10 mouse cellular contexts compared by ENCODE assay signal in the genomic region with DNA sequence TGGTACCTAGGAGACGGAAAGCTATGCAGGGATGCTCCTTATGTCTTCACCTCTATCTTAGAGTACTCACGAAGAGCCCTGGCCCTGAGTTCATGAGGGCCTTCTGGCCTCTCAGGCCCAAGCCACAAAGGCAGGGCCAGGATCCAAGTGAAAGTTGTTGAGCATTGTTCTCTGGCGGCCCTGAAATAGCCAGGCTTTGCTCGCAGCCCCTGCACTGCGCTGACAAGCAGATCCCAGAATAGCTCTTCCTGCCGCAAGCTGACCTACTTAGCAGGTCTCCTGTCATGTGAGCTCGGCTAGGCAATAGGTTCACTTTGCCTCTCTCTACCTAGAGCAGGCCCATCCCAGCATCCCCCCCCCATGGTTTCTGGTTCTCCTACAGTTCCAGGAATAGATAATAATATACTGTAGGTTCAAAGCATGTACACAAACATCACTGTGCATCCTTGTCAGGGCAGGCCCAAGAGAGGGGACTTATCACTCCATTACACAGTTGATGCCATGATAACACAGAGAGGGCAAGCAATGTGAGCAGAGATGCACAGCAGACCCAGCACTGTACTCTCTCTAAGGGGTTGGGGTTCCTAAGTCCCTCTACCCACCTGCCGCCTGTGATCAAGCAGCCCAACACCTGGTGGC. TPM values are rescaled to one million over a fixed set of nuclear protein-coding genes. Genes with fewer than 3 reads are reported as not detected.
DNase-seq lines count a peak whose midpoint lies in the region; ATAC-seq lines count a peak whose summit lies in the region.
"Had no signal": no experiment of that assay in that cellular context is flagged by ENCODE, and none has a peak within 500 bp of the region (broad histone marks: within the 10 kb centered on the region; RNA-seq: fewer than 3 reads in every experiment).

No protein-coding gene starts in this region.

- no peak overlapping the region for H3K4me3 ChIP-seq in forebrain, embryonic 16.5 days (replicated peaks; ENCODE audit: low read length)
- H3K4me3 ChIP-seq in forebrain, embryonic 12.5 days (replicated peaks), result no peak overlapping the region
- H3K4me3 ChIP-seq in hindbrain, embryonic 11.5 days (ENCODE audit: low read depth, low read length), result no peak overlapping the region
- H3K4me3 ChIP-seq in liver, embryonic 16.5 days (ENCODE audit: low read depth, low read length), result no peak overlapping the region
- H3K4me3 ChIP-seq: embryonic facial prominence, embryonic 15.5 days had no signal

- H3K27ac ChIP-seq in forebrain, embryonic 16.5 days (ENCODE audit: low read length), result no peak overlapping the region
- no peak overlapping the region for H3K27ac ChIP-seq in forebrain, embryonic 12.5 days
- 0 out of 2 replicates have a peak overlapping the region, but pooled peaks have one; percentile 10 for H3K27ac ChIP-seq in hindbrain, embryonic 11.5 days (ENCODE audit: low read depth, low read length)
- H3K27ac ChIP-seq in liver, embryonic 16.5 days (ENCODE audit: low read length), result peak overlapping the region; percentile 30; the same call in 1 of the 2 replicates
- H3K27ac ChIP-seq: embryonic facial prominence, embryonic 15.5 days had no signal

- peak; percentile 42; the same call in 1 of the 2 replicates for ATAC-seq in forebrain, embryonic 16.5 days
- no peak for ATAC-seq in forebrain, embryonic 12.5 days (ENCODE audit: low FRiP score)
- no peak for ATAC-seq in hindbrain, embryonic 11.5 days (ENCODE audit: low FRiP score)
- peak; percentile 58 for ATAC-seq in liver, embryonic 16.5 days (ENCODE audit: low read depth)

- H3K9ac ChIP-seq in forebrain, embryonic 16.5 days (replicated peaks; ENCODE audit: low read depth, low read length), result no peak overlapping the region
- no peak overlapping the region for H3K9ac ChIP-seq in forebrain, embryonic 12.5 days
- no peak overlapping the region for H3K9ac ChIP-seq in hindbrain, embryonic 11.5 days (ENCODE audit: low read depth, low read length)
- H3K9ac ChIP-seq in liver, embryonic 16.5 days (ENCODE audit: low read depth, low read length), result no peak overlapping the region
- H3K9ac ChIP-seq: embryonic facial prominence, embryonic 15.5 days had no signal

- peaks cover 11% of the 10 kb centered on the region for H3K4me1 ChIP-seq in forebrain, embryonic 16.5 days (replicated peaks; ENCODE audit: control insufficient read depth, insufficient read depth, low read length)
- H3K4me1 ChIP-seq in forebrain, embryonic 12.5 days, result peaks cover 24% of the 10 kb centered on the region
- H3K4me1 ChIP-seq in hindbrain, embryonic 11.5 days (replicated peaks; ENCODE audit: control insufficient read depth, insufficient read depth, low read length), result peaks cover 3% of the 10 kb centered on the region; the same call in 1 of the 2 replicates
- peaks cover 22% of the 10 kb centered on the region for H3K4me1 ChIP-seq in liver, embryonic 16.5 days (ENCODE audit: control insufficient read depth, low read depth, low read length)
- H3K4me1 ChIP-seq: embryonic facial prominence, embryonic 15.5 days had no signal

- no peaks in the 10 kb centered on the region for H3K27me3 ChIP-seq in forebrain, embryonic 16.5 days (replicated peaks; ENCODE audit: control insufficient read depth, insufficient read depth, low read length)
- no peaks in the 10 kb centered on the region for H3K27me3 ChIP-seq in forebrain, embryonic 12.5 days
- H3K27me3 ChIP-seq in hindbrain, embryonic 11.5 days (ENCODE audit: control insufficient read depth, insufficient read depth, low read length), result no peaks in the 10 kb centered on the region
- H3K27me3 ChIP-seq in liver, embryonic 16.5 days (ENCODE audit: control insufficient read depth, insufficient read depth, low read depth, low read length), result no peaks in the 10 kb centered on the region
- H3K27me3 ChIP-seq: CH12.LX; embryonic facial prominence, embryonic 15.5 days had no signal

- H3K4me2 ChIP-seq in forebrain, embryonic 16.5 days (ENCODE audit: low read length), result no peak overlapping the region
- no peak overlapping the region for H3K4me2 ChIP-seq in forebrain, embryonic 12.5 days
- no peak overlapping the region for H3K4me2 ChIP-seq in hindbrain, embryonic 11.5 days (replicated peaks; ENCODE audit: low read depth, low read length)
- no peak overlapping the region for H3K4me2 ChIP-seq in liver, embryonic 16.5 days (ENCODE audit: low read depth, low read length)
- H3K4me2 ChIP-seq: embryonic facial prominence, embryonic 15.5 days had no signal

- peak; percentile 62 for DNase-seq in adrenal gland, postnatal 14 days
- peak; percentile 38 to 39 for DNase-seq in frontal cortex, postnatal 25 days (ENCODE audit: low spot score in 2 of 2)
- DNase-seq in hindbrain, embryonic 11.5 days (ENCODE audit: low spot score), result no peak
- peak; percentile 68 to 78 for DNase-seq in right cerebral cortex, postnatal 10 days (ENCODE audit: low spot score in 2 of 2)
- no peak for DNase-seq in urinary bladder, adult 2 months (ENCODE audit: low spot score)

- H3K36me3 ChIP-seq in forebrain, embryonic 16.5 days (ENCODE audit: control insufficient read depth, insufficient read depth), result no peaks in the 10 kb centered on the region
- no peaks in the 10 kb centered on the region for H3K36me3 ChIP-seq in forebrain, embryonic 12.5 days (replicated peaks)
- H3K36me3 ChIP-seq in hindbrain, embryonic 11.5 days (ENCODE audit: control insufficient read depth, insufficient read depth, low read length), result no peaks in the 10 kb centered on the region
- H3K36me3 ChIP-seq in liver, embryonic 16.5 days (ENCODE audit: control insufficient read depth, insufficient read depth), result no peaks in the 10 kb centered on the region
- H3K36me3 ChIP-seq: embryonic facial prominence, embryonic 15.5 days had no signal

- no peaks in the 10 kb centered on the region for H3K9me3 ChIP-seq in forebrain, embryonic 16.5 days (ENCODE audit: control insufficient read depth, low read length)
- H3K9me3 ChIP-seq in forebrain, embryonic 12.5 days, result no peaks in the 10 kb centered on the region
- H3K9me3 ChIP-seq in hindbrain, embryonic 11.5 days (ENCODE audit: control insufficient read depth, low read length), result no peaks in the 10 kb centered on the region
- H3K9me3 ChIP-seq in liver, embryonic 16.5 days (replicated peaks; ENCODE audit: control insufficient read depth, low read length), result no peaks in the 10 kb centered on the region
- H3K9me3 ChIP-seq: embryonic facial prominence, embryonic 15.5 days had no signal

- WGBS in forebrain, embryonic 16.5 days, result 58% methylated on average over 8 of the region's 8 CpGs
- WGBS in forebrain, embryonic 12.5 days, result 54% methylated on average over 8 of the region's 8 CpGs
- 54% methylated on average over 8 of the region's 8 CpGs for WGBS in hindbrain, embryonic 11.5 days
- WGBS in liver, embryonic 16.5 days (ENCODE audit: insufficient replicate concordance), result 46% methylated on average over 8 of the region's 8 CpGs

RNA-seq across cellular contexts. Expression of a gene that starts 25.3 kb away (rescaled TPM):
- polyA plus RNA-seq in forebrain, embryonic 16.5 days (2015; fragmentation: Nextera tagmentation; extraction: Ambion mirVana), result not detected in 2 replicates
- polyA plus RNA-seq in forebrain, embryonic 12.5 days (2016; fragmentation: Nextera tagmentation; extraction: Ambion mirVana), result not detected in 2 replicates
- total RNA-seq in adrenal gland, postnatal 14 days (2021), result not detected in 2 replicates
- polyA plus RNA-seq in hindbrain, embryonic 11.5 days (2014; fragmentation: Nextera tagmentation; extraction: Ambion mirVana), result not detected in 2 replicates
- polyA plus RNA-seq in liver, embryonic 16.5 days (2015; fragmentation: Nextera tagmentation; extraction: Ambion mirVana), result 0.32 TPM in 1 of 2 replicates, not detected in the other
- polyA plus RNA-seq in urinary bladder, adult 2 months (2012; rRNA removed), result not detected in 2 replicates
- total RNA-seq: CH12.LX had no signal
- polyA plus RNA-seq: embryonic facial prominence, embryonic 15.5 days had no signal

RNA-seq across cellular contexts. Expression of a gene that starts 43.7 kb away (rescaled TPM):
- 102 and 103 TPM in 2 replicates for polyA plus RNA-seq in forebrain, embryonic 16.5 days (2015; fragmentation: Nextera tagmentation; extraction: Ambion mirVana)
- polyA plus RNA-seq in forebrain, embryonic 12.5 days (2016; fragmentation: Nextera tagmentation; extraction: Ambion mirVana), result 128 and 132 TPM in 2 replicates
- total RNA-seq in adrenal gland, postnatal 14 days (2021), result 31.7 and 37.3 TPM in 2 replicates
- polyA plus RNA-seq in hindbrain, embryonic 11.5 days (2014; fragmentation: Nextera tagmentation; extraction: Ambion mirVana), result 118 and 138 TPM in 2 replicates
- polyA plus RNA-seq in liver, embryonic 16.5 days (2015; fragmentation: Nextera tagmentation; extraction: Ambion mirVana), result 20.3 and 23.7 TPM in 2 replicates
- 50.6 and 55.6 TPM in 2 replicates for polyA plus RNA-seq in urinary bladder, adult 2 months (2012; rRNA removed)

RNA-seq across cellular contexts. Expression of a gene that starts 52.6 kb away (rescaled TPM):
- polyA plus RNA-seq in forebrain, embryonic 16.5 days (2015; fragmentation: Nextera tagmentation; extraction: Ambion mirVana), result 0.46 and 0.79 TPM in 2 replicates
- polyA plus RNA-seq in forebrain, embryonic 12.5 days (2016; fragmentation: Nextera tagmentation; extraction: Ambion mirVana), result 4.2 and 4.8 TPM in 2 replicates
- total RNA-seq in adrenal gland, postnatal 14 days (2021), result 8.7 and 10.5 TPM in 2 replicates
- polyA plus RNA-seq in hindbrain, embryonic 11.5 days (2014; fragmentation: Nextera tagmentation; extraction: Ambion mirVana), result 6.9 and 7.8 TPM in 2 replicates
- 44.1 and 44.3 TPM in 2 replicates for polyA plus RNA-seq in liver, embryonic 16.5 days (2015; fragmentation: Nextera tagmentation; extraction: Ambion mirVana)
- polyA plus RNA-seq in urinary bladder, adult 2 months (2012; rRNA removed), result 7.3 and 9.1 TPM in 2 replicates

Comparison
In these comparisons a context has a peak if more than half of its experiments do, and no peak if none do; other contexts are left out.
1. ATAC-seq: peak in forebrain, embryonic 16.5 days (single experiment) and liver, embryonic 16.5 days (single experiment); none in forebrain, embryonic 12.5 days (single experiment) and hindbrain, embryonic 11.5 days (single experiment).
2. H3K27ac ChIP-seq: peak in hindbrain, embryonic 11.5 days (single experiment) and liver, embryonic 16.5 days (single experiment); none in forebrain, embryonic 16.5 days (single experiment) and forebrain, embryonic 12.5 days (single experiment).
3. DNase-seq: peak in adrenal gland, postnatal 14 days (single experiment), frontal cortex, postnatal 25 days (2 of 2) and right cerebral cortex, postnatal 10 days (2 of 2); none in hindbrain, embryonic 11.5 days (single experiment) and urinary bladder, adult 2 months (single experiment).